Mouse (Mus musculus): ENCODE results near the gene 1700024G13Rik. TPM values are rescaled to one million over a fixed set of nuclear protein-coding genes. Genes with fewer than 3 reads are reported as not detected.
"Not testable (repeated sequence)": the region's sequence is repeated elsewhere in the genome, so short reads cannot be mapped to it uniquely, and the experiment has no call there.

1700024G13Rik gene
- total RNA-seq (2021), result not detected in 2 replicates
- long read RNA-seq, experiment 1, result 0 reads
- long read RNA-seq, experiment 2, result 0 reads

DNA sequence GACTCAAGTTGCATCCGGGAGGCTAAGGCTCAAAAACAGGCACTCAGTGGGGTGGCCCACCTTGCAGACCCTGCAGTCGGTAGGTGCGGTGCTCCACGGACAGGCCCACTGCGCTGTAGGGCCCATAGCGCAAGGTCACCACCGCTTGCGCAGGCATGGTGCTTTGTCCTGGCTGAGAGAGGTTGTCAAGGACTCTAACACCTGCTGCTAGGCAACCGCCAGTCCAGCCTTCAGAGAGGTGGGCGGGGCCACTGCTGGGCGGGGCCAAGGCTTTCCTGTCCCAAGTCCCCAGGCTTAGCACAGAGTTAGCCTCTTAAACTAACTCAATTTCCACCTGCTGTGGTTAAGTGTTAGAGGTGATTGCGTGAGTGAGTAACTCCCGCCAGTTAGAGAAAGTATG lies at the start of gene 1700024G13Rik:
TSS of gene 1700024G13Rik (minus strand) at position 196 of the 400 bp plus-strand sequence.
- peak; percentile 88 for DNase-seq

DNA sequence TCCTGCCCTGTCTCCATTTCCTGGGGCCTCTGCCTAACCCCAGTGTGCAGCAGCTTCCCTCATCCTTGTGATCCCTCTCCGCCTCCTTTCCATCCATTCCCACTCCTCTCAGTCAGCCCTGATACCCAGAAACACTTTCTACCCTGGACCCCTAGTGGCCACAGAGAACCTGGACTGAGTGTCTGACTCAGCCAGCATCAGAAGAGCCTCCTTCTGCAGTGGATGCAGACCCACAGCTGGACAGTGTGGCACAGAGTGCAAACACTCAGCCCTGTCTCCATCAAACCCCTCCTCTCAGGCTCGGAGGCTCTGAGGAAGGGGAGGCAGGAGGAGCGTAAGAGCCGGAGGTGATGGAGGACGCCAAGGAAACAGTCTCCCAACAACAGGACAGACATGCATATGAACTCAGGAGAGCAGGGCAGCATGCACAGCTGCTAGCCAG lies 49.2 kb upstream of the 1700024G13Rik start:
- no peak for DNase-seq

GRCm38 (mm10) chr14:32429030-32429602 lies 40.9 kb upstream of the 1700024G13Rik start:
- no peak for DNase-seq

DNA sequence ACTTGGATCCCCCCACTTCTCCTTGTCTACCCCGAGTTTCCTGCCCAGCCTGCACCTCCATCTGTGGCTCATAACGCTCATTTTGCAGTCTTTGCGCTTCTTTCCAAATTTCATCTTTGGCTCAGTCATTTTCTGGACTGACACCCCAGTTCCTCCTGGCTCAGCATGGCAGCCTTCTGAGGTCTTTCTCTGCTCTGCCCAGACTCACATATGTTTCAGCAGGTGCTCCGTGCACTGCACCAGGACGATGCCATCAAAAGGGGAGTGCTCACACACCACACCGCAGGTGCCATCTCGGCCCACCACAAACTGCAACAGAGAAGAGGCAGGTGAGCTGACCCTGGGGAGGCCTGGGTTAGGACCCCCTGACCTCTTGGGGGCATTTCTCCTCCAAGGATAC lies 35.8 kb upstream of the 1700024G13Rik start:
- no peak for DNase-seq

DNA sequence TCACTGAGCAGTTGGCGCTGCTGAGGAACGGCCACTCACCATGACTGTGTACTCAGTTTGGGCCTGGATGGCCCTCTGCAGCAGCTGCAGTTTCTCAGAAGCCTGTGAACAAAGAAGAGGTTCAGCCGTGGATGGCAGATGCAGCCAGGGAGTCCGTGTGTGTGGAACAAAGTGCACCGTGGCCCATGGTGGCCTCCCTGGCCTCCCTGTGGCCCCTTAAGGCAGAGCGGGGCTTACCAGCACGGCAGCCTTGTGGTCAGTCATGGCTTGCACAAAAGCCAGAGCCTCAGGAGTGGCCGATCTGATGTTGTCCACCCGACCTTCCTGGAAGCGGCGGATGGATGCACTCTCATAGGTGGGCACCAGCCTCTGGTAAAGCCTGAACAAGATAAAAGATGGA lies 30.6 kb upstream of the 1700024G13Rik start:
- DNase-seq, result no peak

DNA sequence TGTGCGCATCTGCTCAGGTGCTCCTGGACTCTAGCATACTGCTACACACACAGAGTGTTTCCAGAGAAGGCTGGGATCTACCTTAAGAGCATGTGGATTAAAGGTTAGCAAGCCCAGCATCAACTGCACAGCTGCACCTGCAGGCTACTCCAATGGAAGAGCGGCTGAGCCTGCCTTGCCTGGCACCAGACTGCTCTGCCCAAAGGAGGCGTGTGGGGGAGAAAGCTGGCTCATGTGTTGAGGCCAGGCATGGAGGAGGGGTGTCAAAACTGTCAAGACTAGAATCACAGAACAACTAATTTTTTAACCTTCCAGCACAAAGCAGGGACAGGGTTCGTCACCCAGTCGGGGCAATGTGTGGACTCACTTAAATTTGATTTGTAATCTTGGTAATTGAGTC lies 23.9 kb upstream of the 1700024G13Rik start:
- no peak for DNase-seq

DNA sequence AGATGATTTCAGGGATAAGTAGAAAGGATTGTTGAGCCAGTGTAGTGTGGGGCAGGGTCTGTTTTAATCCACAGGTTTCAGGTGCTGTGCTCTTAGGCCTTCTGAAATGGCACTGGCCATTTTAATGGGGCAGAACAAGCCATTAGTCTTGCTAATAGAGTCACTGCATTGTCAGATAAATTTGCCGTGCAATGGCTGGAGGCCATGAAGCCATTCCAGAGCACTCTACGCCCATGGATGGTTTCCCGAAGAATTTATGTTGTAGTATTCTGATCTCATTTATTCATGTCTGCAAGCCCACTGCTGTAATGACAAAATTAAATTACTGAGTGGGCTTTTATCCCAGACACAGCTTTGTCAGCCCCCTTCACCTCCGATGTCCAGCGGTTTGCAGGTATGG lies 21.9 kb upstream of the 1700024G13Rik start:
- DNase-seq, result no peak

DNA sequence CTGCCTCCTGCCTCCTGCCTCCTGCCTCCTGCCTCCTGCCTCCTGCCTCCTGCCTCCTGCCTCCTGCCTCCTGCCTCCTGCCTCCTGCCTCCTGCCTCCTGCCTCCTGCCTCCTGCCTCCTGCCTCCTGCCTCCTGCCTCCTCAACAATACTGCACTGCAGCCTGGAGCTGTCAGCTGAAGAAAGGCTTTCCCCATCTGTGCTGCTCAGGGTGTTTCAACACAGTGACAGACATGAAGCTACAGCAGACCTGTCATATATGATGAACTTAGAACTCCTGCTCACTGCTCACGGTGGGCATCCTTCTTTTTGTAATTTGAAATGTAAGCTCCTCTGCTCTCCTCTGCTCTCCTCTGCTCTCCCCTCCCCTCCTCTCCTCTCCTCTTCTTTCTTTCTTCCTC lies 17.2 kb upstream of the 1700024G13Rik start:
- DNase-seq, result not testable (repeated sequence)

DNA sequence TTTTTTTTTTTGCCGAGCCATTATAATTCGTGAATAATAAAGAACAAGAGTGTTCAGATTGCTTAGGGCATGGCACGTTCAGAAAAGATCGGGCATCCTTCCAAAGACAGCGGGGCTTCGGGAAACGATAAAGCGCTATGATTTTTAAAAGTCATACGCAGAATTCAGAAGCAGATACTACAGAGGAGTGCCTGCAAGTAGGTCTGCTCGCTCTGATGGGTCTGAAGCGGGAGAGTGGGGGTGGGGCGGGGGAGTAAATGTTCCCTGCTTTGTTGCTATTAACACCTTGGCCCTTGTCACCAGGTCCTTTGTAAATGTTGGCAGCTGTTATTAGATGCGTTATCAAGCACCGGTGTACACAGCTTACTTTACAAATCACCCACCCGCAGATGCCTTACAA lies 6.6 kb downstream of the 1700024G13Rik start:
- no peak for DNase-seq

- no peak for DNase-seq
Observed at GRCm38 (mm10) chr14:32381066-32381465, 7.1 kb downstream of the 1700024G13Rik start.

DNA sequence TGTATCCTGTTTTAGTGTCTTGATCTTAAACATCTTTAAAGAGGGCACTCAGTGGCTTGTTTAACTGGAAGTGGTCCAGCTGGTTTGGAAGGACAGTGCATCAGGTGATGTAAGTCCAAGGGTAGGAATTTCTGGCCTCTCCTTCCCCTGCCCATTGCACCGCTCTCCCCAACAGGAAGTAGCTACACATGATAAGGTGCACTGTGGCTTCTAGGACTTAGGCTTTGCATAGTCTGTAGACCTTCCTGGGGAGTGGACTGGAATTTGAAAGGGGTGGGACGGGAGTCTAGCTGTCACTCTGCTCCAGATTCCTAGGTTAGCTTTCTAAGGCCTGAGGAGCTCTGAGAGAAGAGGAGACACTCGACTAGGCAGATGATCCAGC lies 8.1 kb downstream of the 1700024G13Rik start:
- DNase-seq, result no peak

DNA sequence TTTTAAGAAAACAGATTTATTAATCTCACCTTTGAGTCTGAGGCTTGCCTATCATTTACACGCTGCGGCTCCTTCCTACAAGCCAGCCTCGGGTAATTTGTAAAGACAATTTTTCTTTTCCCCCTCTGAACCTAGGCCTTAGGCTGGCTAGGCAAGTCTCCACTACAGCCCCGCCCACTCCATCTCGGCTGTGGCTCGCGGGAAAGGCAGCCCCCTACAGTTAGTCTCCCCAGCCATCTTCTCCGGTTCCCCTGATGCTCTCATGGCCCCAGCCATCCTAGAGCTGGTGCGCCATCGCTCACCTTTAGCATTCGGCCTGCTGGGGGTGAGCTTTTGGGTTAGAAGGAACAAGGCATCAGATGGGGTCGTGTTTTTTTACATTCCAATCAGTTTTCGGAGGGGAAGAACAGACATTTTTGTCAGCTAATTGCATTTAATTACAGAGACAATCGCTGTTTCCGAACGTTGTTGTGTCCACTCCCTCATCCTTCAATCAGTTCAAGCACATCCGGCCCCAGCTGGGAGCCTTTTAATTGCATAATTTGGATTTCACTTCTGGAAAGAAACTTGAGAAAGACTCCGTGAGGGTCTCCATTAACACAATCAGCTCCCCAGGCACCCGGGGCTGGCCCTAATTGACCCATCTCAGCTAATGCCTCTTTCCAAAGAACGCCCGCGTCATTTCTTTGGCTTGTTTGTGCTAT lies 8.6 kb downstream of the 1700024G13Rik start:
- DNase-seq, result no peak

DNA sequence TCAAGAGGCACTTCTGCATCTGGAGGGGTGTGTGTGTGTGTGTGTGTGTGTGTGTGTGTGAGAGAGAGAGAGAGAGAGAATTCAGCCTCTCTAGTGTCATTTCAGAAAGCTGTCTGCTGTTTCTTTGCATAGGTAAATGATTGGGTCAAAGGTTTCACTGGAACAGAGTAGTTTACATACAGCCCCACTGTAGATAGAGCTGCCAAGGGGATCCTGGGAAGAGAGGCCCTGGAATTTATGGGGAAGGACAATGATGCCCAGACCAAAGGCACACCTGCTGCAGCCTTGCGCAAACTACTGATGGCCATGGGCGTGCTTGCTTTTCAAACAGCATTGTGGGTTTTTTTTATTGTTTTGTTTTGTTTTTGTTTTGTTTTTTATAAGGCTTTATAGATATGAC lies 15.7 kb downstream of the 1700024G13Rik start:
- DNase-seq, result no peak

- no peak for DNase-seq
Observed at GRCm38 (mm10) chr14:32369756-32370155, 18.4 kb downstream of the 1700024G13Rik start.

DNA sequence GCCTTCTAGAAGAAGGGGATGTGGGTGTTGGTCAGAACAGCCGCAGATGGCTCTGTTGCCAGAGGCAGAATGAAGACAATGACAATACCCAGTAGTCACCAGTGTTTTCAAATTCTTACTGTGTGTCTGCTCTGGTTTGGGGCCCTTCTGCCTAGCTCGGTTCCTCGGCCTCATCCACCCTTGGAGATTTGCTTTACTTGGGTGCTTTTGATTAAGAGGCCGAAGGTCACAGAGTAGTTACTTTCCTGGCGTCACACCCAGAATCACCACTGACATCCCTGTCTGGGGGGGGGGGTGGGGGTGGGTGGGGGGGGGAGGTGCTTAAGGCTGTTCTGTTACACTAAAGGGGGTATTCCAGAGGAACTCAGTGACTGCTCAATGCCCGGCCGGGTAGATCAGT lies 23.8 kb downstream of the 1700024G13Rik start:
- DNase-seq, result no peak

DNA sequence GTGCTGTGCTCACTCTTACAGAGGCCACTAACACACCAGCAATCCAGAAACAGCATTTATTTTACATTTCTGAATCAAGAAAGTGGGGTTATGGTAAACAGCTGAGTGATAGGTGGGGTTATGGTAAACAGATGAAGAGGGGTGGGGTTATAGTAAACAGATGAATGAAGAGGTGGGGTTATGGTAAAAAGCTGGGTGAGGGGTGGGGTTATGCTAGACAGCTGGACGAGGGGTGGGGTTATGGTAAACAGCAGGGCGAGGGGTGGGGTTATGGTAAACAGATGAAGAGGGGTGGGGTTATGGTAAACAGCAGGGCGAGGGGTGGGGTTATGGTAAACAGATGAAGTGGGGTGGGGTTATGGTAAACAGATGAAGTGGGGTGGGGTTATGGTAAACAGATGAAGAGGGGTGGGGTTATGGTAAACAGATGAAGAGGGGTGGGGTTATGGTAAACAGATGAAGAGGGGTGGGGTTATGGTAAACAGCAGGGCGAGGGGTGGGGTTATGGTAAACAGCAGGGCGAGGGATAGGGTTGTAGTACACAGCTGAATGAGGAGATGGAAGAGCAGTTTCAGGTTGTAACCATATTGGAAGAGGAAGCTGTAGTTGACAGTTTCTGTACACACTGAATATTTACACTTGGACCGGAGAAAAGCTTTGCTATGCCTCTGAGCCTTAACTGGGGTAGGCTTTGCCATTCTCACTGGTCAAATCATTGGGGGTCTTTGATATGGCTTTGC lies 36.8 kb downstream of the 1700024G13Rik start:
- DNase-seq, result not testable (repeated sequence)

- no peak for DNase-seq
Observed at GRCm38 (mm10) chr14:32347307-32347706, 40.9 kb downstream of the 1700024G13Rik start.

DNA sequence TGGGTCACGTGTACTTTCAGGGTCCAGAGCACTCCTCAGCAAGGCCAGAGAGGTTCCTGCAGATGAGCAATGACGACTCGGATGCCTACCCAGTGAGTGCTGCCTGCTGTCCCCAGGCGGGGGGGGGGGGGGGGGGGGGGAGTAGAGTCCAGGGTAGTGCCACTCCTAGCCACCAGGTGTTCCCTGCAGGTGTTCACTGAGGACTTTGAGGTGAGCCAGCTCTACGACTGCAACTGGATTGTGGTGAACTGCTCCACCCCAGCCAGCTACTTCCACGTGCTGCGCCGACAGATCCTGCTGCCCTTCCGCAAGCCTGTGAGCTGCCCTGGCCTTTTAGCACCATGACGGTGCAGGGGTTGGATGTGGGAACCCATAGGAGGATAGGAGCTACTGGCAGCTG lies 43.5 kb downstream of the 1700024G13Rik start:
- DNase-seq, result peak; percentile 12

GRCm38 (mm10) chr14:32344176-32344575 lies 44.0 kb downstream of the 1700024G13Rik start:
- DNase-seq, result no peak

DNA sequence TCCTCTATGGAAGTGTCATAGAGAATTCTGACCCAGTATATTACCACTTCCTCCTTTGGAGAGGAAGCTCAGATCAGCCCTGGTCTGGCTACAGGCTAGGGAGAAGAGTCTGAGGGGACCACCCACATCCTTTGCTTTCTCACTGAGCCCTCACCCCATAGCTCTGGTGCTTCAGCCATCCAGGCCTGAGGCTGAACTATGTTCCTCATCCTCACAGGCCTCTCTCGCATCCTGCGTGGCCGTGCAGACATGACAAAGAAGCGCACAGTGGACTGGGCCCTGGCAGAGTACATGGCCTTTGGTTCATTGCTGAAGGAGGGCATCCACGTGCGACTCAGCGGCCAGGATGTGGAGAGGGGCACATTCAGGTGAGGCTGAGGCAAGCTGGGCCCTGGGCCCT lies 46.4 kb downstream of the 1700024G13Rik start:
- DNase-seq, result no peak

DNA sequence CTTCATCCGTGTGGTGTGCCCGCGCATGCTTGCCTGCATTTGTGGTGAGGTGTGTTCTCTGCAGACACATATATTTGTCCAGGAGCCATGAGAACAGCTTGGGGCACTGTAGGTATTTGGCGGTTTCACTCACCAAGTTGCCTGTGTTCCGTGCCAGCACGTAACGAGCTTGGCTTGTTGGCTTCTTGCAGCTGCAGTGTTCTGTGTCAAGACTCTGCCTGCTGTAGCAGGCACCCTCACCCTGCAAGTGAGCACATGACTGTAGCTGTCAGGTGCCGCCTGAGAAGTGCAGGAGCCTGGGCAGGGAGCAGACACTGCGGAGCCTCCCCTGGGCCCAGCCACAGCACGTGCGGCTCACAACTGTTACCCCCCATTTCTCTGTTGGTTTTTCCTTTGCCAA lies 51.6 kb downstream of the 1700024G13Rik start:
- no peak for DNase-seq

- DNase-seq, result no peak
Observed at GRCm38 (mm10) chr14:32336021-32336420, 52.2 kb downstream of the 1700024G13Rik start.

All from adrenal gland, postnatal 14 days (tissue).